Mouse (Mus musculus) spleen, postnatal 10 days (tissue): Measurements from ENCODE around the gene Lyst.
"Not testable (repeated sequence)": the region's sequence is repeated elsewhere in the genome, so short reads cannot be mapped to it uniquely, and the experiment has no call there.

Source experiments
- DNase-seq, 2 experiments: peaks; one replicate each; pipeline ENCODE4 v3.0.0; 2021 to 2022; ENCODE audit warnings: low spot score in 2 of 2

Lyst gene

DNA sequence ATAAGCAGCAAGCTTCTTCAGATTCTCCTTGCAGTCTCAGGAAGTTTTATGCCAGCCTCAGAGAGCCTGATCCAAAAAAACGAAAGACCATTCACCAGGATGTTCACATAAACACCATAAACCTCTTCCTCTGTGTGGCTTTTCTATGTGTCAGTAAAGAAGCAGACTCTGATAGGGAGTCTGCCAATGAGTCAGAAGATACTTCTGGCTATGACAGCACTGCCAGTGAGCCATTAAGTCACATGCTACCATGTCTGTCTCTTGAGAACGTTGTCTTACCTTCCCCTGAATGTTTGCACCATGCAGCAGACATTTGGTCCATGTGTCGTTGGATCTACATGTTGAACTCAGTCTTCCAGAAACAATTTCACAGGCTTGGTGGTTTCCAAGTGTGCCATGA is 47.4 kb downstream of the Lyst start:
- no peak for DNase-seq

- no peak for DNase-seq
These were observed 47.8 kb downstream of the Lyst start for GRCm38 (mm10) chr13:13637981-13638380.

DNA sequence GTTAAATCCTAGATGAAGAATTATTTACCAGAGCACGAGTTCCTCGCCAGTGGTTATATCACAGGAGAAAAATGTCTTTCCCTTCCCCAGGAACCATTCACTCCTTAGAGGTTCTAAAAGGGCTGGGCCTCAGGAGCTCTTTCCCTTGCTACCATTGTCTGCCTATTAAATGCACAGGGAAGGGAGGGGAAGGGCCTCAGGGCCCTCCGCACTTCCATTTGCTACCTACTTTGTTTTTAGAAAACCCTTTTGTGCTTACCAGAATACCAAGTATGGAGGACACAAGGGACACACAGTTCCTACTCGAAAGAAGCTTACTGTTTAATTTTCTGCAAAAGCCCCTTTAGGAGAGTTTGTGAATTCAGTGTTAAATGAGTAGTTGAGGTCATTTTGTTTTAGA is 48.5 kb downstream of the Lyst start:
- DNase-seq: no peak

- DNase-seq: no peak
These were observed 57.1 kb downstream of the Lyst start for GRCm38 (mm10) chr13:13647296-13647695.

DNA sequence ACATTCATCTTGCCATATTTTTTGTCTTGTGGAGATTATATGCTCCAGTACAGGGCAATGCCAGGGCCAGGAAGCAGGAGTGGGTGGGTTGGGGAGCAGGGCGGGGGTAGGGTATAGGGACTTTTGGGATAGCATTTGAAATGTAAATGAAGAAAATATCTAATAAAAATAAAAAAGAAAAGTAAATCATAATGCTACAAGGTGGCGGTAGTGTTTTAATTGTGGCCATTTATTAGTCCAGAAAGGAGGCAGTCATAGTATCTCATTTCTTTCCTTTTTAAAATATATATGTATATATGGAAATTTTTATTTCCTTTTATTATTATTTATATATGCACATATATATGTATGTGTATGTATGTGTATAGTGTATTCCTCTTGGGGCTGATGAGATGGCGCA is 65.3 kb downstream of the Lyst start:
- no peak for DNase-seq

DNA sequence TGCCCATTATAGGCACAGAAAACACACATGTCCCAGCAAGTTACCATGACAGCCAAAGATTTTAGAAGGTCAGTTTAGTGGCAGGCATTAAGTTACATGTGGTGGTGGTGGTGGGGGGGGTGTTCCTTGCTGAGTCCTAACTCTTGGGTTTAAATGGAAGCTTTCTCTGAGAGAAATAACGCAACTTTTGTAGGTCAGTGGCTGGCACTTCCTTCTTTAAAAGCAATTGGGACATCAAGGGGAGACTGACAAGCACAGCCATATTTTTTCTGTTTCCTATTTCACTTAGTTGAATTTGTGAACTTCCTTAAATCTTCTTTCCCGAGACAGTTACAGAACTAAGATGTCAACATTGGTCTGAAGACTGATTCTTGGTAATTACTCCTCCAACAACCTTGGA is 75.9 kb downstream of the Lyst start:
- not testable (repeated sequence) for DNase-seq

DNA sequence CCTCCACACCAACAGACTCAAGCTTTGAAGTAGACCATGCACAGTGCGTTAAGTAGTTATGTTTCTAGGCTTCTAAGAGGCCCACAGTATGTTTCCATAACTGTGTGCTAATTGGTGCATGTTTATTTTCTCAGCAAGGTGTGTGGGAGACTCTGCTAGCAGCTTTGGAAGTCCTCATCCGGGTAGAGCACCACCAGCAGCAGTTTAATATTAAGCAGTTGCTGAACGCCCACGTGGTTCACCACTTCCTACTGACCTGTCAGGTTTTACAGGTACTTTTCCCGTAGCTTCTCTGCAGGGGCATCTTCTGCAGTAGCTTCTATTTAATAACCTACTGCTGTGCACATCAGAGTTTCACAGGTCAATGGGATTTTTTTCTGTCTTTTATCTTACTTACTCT is 80.5 kb downstream of the Lyst start:
- no peak for DNase-seq

DNA sequence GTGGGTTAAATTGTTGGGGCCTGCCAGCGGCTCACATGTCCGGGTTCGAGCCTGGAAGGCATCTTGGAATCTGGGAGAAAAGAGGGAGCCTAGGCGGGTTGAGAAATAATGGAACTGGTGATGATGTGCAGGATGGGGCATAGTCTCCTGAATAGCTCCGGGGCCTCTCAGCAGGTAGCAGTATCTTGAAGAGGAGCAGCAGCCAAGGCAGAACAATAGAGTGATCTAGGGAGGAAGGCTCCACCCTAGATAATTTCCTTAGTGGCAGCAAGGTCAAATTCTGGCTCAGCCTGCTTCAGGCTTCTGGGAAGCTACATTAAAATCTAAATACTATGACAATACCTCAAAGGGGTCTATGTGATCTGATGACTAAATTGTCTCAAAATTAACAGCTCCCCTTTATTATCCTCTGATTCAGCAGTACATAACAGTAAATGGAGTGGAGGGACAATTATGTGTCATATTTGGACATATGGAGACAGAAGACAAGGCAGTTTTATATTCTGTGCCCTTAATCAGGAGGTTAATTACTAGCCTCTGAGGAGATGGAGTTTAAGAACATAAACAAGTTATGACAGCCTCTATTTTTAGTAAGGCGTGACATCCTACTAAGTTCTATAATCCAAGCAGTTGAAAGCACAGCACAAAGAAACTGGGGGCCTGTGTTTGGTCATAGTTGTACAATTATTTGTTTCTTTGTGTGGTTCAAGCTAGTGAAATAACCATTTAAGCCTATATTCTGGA is 81.6 kb downstream of the Lyst start:
- DNase-seq: no peak

DNA sequence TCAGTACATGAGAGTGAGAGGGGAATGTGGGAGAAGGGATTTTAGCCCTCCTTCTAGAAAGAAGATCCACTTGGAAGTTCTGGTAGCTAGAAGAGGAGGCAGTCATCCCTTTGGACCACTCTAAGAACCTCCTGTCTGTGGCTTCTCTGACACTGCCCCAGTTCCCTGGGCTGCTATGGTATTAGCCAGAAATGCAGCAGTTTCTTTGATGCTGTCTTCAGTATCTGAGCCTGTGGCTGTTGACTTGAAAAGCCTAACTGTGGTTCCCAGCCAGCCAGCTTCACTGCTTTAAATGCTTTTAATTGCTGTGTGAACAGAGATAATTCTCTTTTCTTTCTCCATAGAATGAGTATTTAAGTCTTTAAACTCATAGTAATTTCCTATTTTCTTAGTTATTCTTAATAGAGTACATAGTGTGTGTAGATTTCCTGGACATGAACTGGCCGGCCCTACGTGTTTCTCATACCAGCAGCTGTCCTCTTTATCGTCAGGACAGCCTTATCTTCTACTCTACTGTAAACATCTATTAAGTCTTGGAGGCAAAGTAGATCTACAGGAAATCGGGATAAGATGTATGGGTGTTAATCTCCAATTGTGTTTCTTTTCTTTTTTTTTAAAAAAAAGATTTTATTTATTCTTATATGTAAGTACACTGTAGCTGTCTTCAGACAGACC is 84.6 kb downstream of the Lyst start:
- DNase-seq: no peak

DNA sequence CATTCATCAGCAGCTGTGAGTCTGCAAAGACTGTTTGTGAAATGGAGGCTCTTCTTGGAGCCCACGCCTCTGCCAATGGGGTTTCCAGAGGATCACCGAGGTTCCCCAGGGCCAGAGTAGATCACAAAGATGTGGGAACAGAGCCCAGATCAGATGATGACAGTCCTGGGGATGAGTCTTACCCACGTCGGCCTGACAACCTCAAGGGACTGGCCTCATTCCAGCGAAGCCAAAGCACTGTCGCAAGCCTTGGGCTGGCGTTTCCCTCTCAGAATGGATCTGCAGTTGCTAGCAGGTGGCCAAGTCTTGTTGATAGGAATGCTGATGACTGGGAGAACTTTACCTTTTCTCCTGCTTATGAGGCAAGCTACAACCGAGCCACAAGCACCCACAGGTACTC is 87.7 kb downstream of the Lyst start:
- no peak for DNase-seq

DNA sequence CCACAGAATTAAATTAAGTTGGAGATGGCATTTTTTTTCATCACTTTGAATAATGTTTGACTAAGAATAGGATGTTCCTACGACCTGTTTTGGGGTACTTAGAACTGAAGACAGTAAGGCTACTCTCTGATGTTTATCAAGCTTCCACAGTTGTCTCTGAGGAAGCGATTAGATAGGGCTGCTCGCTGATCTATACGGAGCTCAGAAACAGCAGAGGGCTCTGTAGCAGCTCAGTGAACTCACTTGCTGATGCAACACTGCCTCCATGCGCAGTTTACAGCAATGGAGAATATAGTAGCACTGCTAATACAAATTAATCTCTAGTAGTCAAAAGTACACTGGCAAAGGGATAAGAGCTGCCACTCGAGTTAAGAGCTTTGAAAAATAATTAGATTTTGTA is 91.4 kb downstream of the Lyst start:
- no peak for DNase-seq

DNA sequence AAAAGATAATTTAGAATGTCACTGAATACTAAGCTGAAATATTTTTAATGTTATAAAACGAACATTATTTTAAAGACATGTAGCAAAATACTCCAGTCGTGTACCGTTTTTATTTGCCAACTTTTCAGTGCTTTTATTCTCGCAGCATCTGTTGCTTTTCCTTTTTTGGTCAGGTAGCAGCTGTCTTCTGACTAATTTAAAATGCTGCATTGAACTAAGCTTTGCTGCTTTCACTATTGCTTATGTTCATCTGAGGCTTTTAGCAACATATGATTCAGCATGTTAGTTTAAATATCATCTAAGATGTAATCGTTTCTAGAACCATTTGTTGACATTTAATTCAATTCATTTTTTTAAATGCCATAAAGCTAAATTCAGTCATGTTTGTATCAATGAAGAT is 113.3 kb downstream of the Lyst start:
- DNase-seq: no peak

- DNase-seq: not testable (repeated sequence)
These were observed 131.2 kb downstream of the Lyst start for GRCm38 (mm10) chr13:13721435-13721834.

DNA sequence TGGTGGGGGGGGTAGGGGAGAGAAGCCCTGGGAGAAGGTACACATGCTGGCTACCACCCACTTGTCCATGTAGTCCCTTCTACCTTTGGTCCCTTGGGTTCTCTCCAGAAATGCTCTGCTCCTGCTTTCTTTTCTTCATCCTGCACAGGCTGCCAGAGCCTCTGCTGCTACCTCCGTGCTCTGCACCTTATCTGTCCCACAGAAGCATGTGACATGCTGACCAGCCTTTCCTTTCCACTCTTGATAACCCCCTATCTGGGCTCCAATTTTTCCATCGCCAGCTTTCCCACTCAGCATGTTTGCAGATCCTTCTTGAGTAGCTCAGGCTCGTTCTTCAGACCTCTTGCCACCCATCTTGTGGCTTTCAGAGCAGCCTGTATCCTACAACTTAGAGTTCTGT is 133.1 kb downstream of the Lyst start:
- no peak for DNase-seq

GRCm38 (mm10) chr13:13723786-13724185 is 133.6 kb downstream of the Lyst start:
- no peak for DNase-seq

- no peak for DNase-seq
These were observed 149.0 kb downstream of the Lyst start for GRCm38 (mm10) chr13:13739232-13739631.

DNA sequence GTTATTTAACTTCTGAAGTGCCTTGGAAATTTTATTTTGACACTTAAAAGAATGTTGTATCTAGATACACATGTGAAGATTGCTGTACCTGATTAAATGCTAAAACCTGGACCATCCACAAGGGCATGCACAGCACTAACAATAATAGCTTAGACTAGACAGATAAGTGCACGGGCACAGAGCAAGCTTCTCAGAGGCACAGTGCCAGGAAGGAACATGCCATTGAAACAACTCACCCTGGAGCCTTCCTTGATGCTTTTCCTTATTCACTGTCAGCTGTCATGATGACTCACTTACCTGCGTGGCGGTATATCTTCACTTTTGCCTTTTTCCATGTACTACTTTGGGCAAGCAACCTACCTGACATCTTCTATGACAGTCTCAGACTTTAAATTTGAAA is 155.7 kb downstream of the Lyst start:
- no peak for DNase-seq

- peak in 1 of 2 experiments; percentile 71 for DNase-seq
These were observed 185.7 kb downstream of the Lyst start for GRCm38 (mm10) chr13:13775778-13776494.

DNA sequence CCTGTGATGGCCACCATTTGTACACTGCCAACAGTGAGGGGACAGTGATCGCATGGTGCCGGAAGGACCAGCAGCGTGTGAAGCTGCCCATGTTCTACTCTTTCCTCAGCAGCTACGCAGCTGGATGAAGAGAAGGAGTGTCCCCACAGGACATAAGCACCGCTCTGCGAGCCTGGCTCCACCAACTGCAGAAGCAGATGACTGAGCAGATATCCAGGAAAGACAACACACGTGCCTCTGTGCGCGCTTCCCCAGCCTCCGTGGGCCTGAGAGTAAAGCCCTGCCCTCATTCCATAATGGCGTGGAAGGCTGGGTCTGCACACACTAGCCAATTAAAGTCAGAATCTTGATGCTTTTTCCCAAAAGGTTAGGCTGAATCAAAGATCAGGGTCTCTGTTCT is 186.9 kb downstream of the Lyst start:
- no peak for DNase-seq

GRCm38 (mm10) chr13:13777696-13778095 is 187.5 kb downstream of the Lyst start:
- no peak for DNase-seq

DNA sequence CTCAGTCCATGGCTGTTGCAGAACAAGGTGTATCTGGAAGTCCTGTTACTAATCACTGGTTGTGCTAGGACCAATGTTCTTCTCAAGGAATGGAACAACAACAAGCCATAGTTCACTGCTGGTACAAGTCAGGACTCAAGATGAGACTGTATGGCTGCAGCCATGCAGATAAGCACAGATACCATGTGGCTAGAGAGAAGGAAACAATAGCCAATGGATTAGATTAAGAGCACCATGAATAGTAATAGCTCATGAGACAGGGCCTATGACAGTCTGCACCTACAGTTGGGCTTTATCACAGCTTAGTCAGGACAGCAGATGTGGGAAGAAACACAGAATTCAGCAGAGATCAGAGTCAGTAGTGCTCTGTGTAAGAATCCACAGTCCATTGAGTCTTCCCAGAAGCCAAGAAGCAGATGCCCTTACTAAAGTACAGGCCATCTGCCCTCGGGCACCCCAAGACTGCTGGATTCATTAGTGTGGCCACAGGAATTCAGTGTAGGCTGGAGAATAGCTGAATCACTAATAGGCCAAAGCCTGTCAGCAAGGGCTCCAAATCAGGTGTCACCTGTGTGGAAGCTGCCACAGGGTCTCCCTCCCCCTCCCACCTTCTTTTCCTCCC is 188.8 kb downstream of the Lyst start:
- DNase-seq: no peak

GRCm38 (mm10) chr13:13780271-13780670 is 190.1 kb downstream of the Lyst start:
- DNase-seq: no peak
